Mouse (Mus musculus) small intestine, adult 2 months (tissue): ENCODE measurements around the gene Tbxas1.

Experiments used
- CTCF ChIP-seq: fragments of 200-500 bp; IDR thresholded peaks from 2 replicates; pipeline ENCODE4 v1.5.1; 2012; ENCODE audit warnings: low read depth, mild to moderate bottlenecking, control low read depth, inconsistent platforms, low read length, moderate library complexity, mixed read lengths; ENCODE audit not compliant: insufficient replicate concordance, insufficient read length; ENCODE audit errors: extremely low read depth
- POLR2A ChIP-seq: fragments of 200-500 bp; IDR thresholded peaks from 2 replicates; pipeline ENCODE4 v1.6.1; 2012; ENCODE audit warnings: low read depth, mild to moderate bottlenecking, control low read depth, inconsistent platforms, low read length, moderate library complexity

DNA sequence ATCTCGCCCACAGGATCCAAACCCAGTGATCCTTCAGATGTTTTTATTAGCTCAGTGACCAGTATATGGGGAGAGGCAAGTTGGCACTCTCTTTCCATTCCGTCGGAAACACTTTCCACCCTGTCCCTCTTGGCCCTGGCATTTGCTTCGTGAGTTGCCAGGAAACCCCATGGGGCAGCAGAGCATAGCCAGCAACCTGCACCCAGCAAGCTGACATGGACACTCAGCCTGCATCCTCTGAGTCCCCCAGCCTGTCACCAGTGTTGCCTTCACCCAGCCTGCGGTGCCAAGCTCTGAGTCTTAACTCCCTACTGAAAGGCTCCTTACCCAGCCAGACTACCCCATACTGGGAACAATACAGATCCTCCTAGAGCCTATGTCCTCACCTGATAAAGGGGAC lies 173.9 kb downstream of the Tbxas1 start:
- TF ChIP-seq CTCF (no peak), POLR2A (no peak)
